Mouse (Mus musculus): Measurements from ENCODE around the gene Aaed1.

- TF ChIP-seq CTCF (IDR thresholded peaks at IDR 0.05; ENCODE audit: borderline replicate concordance, insufficient read depth, low read length): no peak
- TF ChIP-seq POLR2A (IDR thresholded peaks at IDR 0.05; ENCODE audit: low read depth, low read length): no peak
Measured at GRCm38 (mm10) chr13:64311266-64311665, 1.2 kb downstream of the Aaed1 start.
